Mouse (Mus musculus) urinary bladder, postnatal 0 days (tissue): ENCODE data around the gene Epgn. TPM values are rescaled to one million over a fixed set of nuclear protein-coding genes. Genes with fewer than 3 reads are reported as not detected.

Experiments
- polyA plus RNA-seq: library from polyadenylated mRNA; unstranded; fragments of >200 nt; fragmentation: Nextera tagmentation; extraction: Ambion mirVana; gene quantifications from 2 replicates; pipeline ENCODE4 v1.2.1, GENCODE M21; 2015

Epgn gene
- polyA plus RNA-seq: 0.08 and 0.13 TPM in 2 replicates

GRCm38 (mm10) chr5:91027164-91027563 is at the start of gene Epgn:
Gene Epgn (plus strand): TSS chr5:91027464.

GRCm38 (mm10) chr5:91074450-91074950 is 47.2 kb downstream of the Epgn start, which contains the start of gene Ereg:
Gene Ereg (plus strand): TSS chr5:91074622.

Other genes starting within 250 kb of the Epgn start
- gene Cxcl3, start 241.4 kb upstream of the Epgn start, polyA plus RNA-seq: 0.72 and 4.7 TPM in 2 replicates
- gene Cxcl15, start 232.9 kb upstream of the Epgn start, polyA plus RNA-seq: 0.10 and 0.50 TPM in 2 replicates
- gene Cxcl1, start 136.2 kb upstream of the Epgn start, polyA plus RNA-seq: 1.0 and 3.7 TPM in 2 replicates
- 0.83 and 7.8 TPM in 2 replicates for gene Cxcl2, start 123.6 kb upstream of the Epgn start, polyA plus RNA-seq
- gene Mthfd2l, start 96.3 kb upstream of the Epgn start, polyA plus RNA-seq: 38.2 and 43.1 TPM in 2 replicates
- gene Ereg, start 47.2 kb downstream of the Epgn start, polyA plus RNA-seq: 3.0 and 5.2 TPM in 2 replicates
- 12.8 and 18.7 TPM in 2 replicates for gene Areg, start 112.1 kb downstream of the Epgn start, polyA plus RNA-seq